Mouse (Mus musculus): ENCODE data around the gene Tango2.

Gene Tango2

DNA sequence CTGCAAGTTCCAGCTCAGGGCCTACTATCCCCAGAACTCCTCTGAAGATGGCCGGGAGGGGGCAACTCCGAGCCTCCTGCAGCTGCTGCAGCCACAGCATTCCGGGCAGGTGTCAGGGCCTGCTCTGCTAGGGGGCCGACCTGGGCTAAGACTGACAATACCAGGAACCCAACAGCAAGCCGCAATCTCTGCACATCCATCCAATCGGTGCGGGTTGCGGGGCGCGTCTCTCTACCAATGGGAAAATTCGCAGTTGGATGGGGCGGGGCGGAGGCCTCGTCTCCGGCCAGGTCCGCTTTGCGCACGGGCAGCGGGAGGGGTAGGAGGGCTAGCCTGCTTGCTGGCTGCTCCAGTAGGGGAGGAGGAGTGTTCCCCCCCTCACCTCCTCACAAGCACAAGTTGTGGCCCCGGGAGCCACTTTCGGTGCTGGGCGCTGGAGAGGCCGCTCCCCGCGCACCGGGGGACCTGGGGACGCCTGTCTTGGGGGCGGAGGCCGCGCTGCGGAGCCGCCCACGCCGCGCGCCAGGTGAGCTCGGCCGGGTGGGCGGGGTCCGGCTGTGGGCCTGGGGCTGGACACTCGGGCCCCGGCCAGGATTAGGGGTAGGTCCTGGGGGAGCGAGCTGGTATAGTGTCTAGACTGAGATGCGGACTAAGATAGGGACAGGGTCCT lies at the start of gene Tango2, which contains the start of gene Arvcf:
Gene Tango2, minus strand, starts transcription at position 173 of the 670 bp plus-strand sequence.
Gene Arvcf, plus strand, starts transcription at position 252 of the 670 bp plus-strand sequence.
- DNase-seq (ENCODE audit: low spot score): peak; percentile 90

DNA sequence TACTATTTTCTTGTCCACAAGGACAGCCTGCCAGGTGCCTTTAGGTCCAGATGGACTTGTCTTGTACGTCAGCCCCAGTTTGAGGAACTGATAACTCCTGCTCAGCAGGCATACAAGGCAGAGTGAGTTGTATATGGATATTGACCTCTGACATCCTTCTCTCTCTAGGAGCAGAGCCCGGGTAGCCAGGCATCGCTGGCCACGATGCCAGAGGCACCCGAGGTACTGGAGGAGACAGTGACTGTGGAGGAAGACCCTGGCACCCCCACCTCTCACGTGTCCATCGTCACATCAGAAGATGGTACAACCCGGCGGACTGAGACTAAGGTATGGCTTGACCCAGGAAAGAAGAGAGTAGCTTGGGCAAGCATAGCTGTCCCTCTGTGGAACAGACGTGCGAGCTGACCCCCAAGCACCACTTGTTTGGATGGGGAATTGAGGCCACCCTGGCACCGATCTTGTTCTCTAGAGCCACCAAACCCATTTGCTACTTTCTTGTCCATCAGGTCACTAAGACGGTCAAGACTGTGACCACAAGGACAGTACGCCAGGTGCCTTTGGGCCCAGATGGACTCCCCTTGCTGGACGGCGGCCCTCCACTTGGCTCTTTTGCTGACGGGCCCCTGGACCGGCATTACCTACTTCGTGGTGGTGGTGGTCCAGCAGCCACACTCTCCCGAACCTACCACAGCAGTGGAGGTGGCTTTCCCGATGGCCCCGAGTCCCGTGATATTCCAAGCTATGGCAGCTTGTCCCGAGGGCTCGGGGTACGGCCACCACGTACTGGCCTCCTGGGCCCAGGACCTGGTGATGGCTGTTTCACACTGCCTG lies 49.1 kb upstream of the Tango2 start:
- DNase-seq (ENCODE audit: low spot score): no peak

DNA sequence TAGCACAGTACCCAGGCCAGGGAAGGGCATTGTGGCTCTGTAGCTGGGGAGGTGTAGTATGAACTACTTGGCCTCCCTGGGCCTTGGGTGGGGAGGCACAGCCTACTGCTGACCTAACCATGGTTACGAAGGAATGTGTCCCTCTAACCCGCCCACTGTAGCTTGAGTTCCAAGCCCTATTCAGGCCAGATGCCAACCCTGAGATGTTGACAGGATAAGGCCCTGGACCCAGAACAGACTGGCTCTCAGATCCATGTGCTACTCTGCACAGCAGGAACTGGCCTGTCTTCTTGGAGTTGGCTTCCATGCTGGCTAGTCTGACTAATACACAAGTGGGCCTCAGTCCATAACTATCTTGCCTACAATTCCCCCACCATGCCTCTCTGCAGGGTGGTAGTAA lies 48.3 kb upstream of the Tango2 start:
- DNase-seq (ENCODE audit: low spot score): no peak

DNA sequence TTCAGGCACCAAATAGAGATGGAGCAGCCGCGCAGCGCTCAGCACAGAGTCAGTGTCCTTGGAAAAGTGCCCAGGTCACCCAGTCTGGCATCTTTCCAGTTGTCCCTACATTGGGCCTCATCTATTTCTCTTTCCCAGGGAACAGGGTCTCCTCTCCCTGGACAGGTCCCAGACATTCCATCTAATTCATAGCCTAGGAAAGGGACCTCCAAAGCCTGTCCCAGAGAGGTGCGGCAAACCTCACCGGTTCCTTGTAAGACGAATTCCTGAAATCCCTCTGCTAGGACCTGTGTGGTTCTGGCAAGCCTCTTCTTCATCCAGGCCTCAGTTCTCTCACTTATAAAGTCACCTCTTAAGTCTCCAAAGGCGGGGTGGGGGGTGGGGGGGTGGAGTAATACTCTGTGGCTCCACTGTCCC lies 47.7 kb upstream of the Tango2 start:
- peak; percentile 73 for DNase-seq (ENCODE audit: low spot score)

GRCm38 (mm10) chr16:18394777-18395619 lies 47.1 kb upstream of the Tango2 start:
- DNase-seq (ENCODE audit: low spot score): no peak

DNA sequence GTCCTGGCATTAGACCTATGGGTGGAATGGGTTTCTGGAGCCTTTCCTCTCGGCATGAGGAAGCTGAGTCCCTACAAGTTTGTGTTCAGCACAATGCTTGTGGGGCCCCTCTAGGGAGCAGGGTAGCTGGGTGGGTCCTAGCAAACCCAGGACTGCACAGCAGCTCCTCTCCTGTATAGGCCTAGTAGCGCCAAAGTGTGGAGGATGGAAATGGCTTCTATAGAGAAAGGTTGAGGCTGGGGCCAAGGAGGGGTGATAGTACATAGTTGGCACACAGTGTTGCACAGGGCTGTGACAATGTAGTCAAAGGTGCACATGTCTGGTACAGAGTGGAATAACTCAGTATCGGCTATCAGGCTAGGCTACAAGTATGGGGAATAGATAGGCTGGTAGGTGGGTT lies 46.2 kb upstream of the Tango2 start:
- no peak for DNase-seq (ENCODE audit: low spot score)

DNA sequence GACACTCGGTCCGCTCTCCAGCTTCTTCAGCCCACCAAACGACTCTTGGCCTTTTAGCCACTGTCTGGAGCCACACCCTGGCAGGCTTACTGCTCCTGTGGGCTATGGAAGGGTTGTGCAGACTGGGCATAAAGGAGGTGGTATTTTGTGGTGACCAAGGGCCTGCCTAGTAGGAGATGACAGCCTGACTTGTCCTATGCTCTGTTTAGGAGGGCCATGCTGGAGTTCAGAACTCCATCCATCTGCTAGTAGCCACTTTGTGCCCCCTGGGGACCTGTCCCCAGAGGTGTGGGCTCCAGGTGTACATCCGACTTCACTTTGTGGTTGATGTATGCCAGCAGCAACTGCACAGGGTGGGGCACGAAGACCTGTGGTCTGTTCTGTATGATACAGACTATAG lies 45.7 kb upstream of the Tango2 start:
- DNase-seq (ENCODE audit: low spot score): peak; percentile 39

GRCm38 (mm10) chr16:18392469-18393426 lies 44.8 kb upstream of the Tango2 start:
- DNase-seq (ENCODE audit: low spot score): peak; percentile 83

DNA sequence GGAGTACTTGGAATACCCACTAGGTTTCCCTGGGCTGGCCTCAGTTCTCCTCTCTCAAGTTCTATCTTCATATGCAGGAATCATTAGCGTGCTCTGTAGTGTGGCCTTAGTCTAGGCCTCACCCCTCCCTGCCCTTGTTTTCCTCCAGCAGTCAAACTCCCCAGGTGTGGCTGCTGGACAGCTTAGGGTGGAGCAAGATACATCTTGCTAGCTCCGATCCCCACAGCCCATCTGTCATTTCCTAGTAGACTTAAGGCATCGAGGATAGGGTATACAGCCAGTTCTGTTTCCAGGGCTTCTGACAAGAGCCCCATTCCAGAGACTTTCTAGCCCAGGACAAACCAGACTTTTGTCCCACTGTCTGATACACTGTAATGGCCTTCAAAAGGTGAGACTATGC lies 43.8 kb upstream of the Tango2 start:
- no peak for DNase-seq (ENCODE audit: low spot score)

GRCm38 (mm10) chr16:18391127-18391526 lies 43.2 kb upstream of the Tango2 start:
- no peak for DNase-seq (ENCODE audit: low spot score)

DNA sequence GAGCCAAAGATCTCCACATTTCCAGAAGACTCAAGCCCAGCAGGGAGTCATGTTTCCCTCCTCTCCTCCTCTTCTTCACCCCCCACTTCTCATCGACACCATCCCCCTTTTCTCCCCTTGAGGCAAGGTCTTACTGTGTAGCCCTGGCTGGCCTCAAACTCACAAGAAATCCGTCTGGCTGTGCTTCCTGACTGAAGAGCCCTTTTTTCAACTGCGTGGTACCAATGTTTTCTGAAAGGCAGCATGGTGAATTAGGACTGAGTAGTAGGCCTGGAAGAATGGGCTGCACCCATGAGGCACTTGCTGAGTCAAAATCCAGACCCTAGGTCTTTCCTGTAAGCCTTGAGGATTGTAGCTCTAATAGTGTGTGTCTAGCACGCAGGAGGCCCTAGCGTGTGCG lies 42.5 kb upstream of the Tango2 start:
- no peak for DNase-seq (ENCODE audit: low spot score)

GRCm38 (mm10) chr16:18388583-18389435 lies 40.9 kb upstream of the Tango2 start:
- DNase-seq (ENCODE audit: low spot score): peak; percentile 40

- no peak for DNase-seq (ENCODE audit: low spot score)
Observed at GRCm38 (mm10) chr16:18387704-18388582, 40.0 kb upstream of the Tango2 start.

DNA sequence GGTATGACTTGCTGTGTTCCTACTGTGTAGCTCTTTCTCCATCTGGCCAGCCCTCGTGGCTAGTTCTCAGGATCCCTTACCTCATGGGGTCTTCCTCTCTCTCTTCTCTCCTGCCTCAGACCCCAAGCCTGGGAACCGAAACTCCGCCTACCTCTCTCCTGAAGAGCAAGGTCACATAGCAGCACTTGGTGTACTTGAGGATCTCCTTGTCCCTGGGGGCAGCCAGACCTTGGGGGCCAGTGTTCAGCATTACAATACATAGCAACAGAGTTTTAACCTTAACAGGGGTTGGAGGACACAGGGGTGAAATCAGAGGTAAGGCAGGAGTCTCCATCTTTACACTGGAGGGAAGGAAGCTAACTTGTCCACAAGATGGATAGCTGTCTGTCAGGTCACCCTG lies 39.1 kb upstream of the Tango2 start:
- no peak for DNase-seq (ENCODE audit: low spot score)

GRCm38 (mm10) chr16:18386451-18386850 lies 38.5 kb upstream of the Tango2 start:
- no peak for DNase-seq (ENCODE audit: low spot score)

- DNase-seq (ENCODE audit: low spot score): no peak
Observed at GRCm38 (mm10) chr16:18385411-18385810, 37.5 kb upstream of the Tango2 start.

- DNase-seq (ENCODE audit: low spot score): no peak
Observed at GRCm38 (mm10) chr16:18384659-18385058, 36.8 kb upstream of the Tango2 start.

DNA sequence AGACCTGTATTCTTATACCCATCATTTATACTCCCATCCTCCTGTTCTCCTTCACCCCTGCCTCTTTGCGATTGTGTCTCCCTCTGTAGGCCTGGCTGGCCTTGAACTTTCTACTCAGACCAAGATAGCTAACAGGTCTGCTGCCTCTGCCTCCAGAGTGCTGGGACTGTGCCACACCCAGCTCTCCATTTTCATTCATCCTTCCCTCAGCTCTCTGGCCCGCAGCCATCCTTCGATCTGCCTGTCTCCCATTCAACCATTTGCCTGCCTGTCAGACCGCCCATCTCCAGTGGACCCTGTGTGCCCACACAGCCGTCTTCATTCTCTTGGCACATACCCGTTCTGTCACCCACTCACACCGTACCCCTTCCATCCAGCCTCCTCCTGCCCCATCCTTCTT lies 36.3 kb upstream of the Tango2 start:
- no peak for DNase-seq (ENCODE audit: low spot score)

DNA sequence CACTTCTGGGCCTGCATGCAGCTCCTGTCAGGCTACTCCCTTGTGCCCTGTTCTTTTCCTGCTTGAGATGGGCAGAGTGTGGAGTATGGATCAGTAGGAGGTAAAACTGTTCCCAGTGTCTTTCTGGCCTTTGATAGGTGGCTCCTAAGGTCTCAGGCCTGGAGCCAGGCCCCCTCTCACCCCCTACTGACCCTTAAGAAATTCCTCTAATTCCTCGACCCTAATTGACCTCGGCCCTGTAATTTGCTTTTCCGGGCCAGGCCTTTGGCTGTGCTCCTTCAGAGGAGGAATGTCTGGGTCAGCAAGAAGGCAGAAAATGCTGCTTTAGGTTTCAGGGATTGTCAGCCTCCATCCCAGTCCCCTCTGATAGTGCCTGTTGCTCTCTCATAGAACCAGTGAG lies 35.9 kb upstream of the Tango2 start:
- no peak for DNase-seq (ENCODE audit: low spot score)
